ENCODE assay signal across 20 mouse cellular contexts in the genomic region with DNA sequence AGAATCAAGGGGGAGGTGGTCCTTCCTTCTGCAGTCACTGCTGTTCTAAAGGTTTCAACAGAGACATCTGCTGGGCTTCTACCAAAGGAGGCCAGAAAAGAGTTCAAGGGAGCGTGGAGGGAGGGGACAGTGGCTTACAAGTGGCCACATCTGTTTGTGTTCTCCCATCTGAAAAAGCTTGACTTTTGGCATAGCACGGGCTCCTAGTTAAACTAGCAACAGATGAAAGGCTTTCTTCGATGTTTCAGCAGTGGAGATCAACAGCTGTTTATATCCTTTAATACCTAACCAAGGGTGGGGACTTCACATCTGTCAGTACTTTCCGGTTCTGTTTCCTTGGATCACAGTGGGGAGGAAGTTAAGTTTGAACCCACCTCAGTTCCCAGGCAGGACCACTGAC.
DNase-seq lines count a peak whose midpoint lies in the region; ATAC-seq and TF ChIP-seq lines count a peak whose summit lies in the region.
"Had no signal": no experiment of that assay in that cellular context is flagged by ENCODE, and none has a peak within 500 bp of the region (broad histone marks: within the 10 kb centered on the region; RNA-seq: fewer than 3 reads in every experiment).

No protein-coding gene starts in this region.

- 33% methylated on average over 4 of the region's 4 CpGs for WGBS in kidney, adult 2 months
- WGBS in embryonic facial prominence, embryonic 13.5 days, result 34% methylated on average over 4 of the region's 4 CpGs

- H3K9ac ChIP-seq in embryonic facial prominence, embryonic 13.5 days, result no peak overlapping the region
- H3K9ac ChIP-seq: forebrain, embryonic 13.5 days; liver, embryonic 13.5 days; neural tube, embryonic 12.5 days had no signal

- H3K4me2 ChIP-seq in embryonic facial prominence, embryonic 13.5 days, result no peak overlapping the region
- H3K4me2 ChIP-seq: forebrain, embryonic 13.5 days; liver, embryonic 13.5 days; neural tube, embryonic 12.5 days had no signal

- no peaks in the 10 kb centered on the region for H3K27me3 ChIP-seq in kidney, adult 2 months (replicated peaks; ENCODE audit: control insufficient read depth, insufficient read depth, low read length)
- no peaks in the 10 kb centered on the region for H3K27me3 ChIP-seq in embryonic facial prominence, embryonic 13.5 days
- H3K27me3 ChIP-seq: forebrain, embryonic 13.5 days; liver, embryonic 13.5 days; megakaryocyte, embryonic 14.5 days; neural tube, embryonic 12.5 days; Patski had no signal

- DNase-seq in gastrocnemius, adult 18-20 months (ENCODE audit: low spot score), result peak; percentile 12
- DNase-seq in gastrocnemius, postnatal 10 days, result no peak
- peak; percentile 33 for DNase-seq in kidney, adult 2 months
- no peak for DNase-seq in kidney, postnatal 14 days
- DNase-seq in lung, postnatal 10 days, result peak; percentile 39
- no peak for DNase-seq in thymus, postnatal 25 days
- DNase-seq in liver, result no peak
- DNase-seq: cerebellum, postnatal 10 days; heart, adult 2 months; heart, postnatal 14 days; kidney, postnatal 25 days; layer of hippocampus, adult 9-11 months; liver, embryonic 13.5 days; right cerebral cortex, postnatal 14 days had no signal

- no peak overlapping the region for H3K4me3 ChIP-seq in kidney, adult 2 months (ENCODE audit: insufficient read depth, low read depth, low read length)
- H3K4me3 ChIP-seq in embryonic facial prominence, embryonic 13.5 days, result no peak overlapping the region
- H3K4me3 ChIP-seq: forebrain, embryonic 13.5 days; heart, adult 2 months; liver, embryonic 13.5 days; megakaryocyte, embryonic 14.5 days; neural tube, embryonic 12.5 days had no signal

- no peaks in the 10 kb centered on the region for H3K36me3 ChIP-seq in kidney, adult 2 months (ENCODE audit: control insufficient read depth, insufficient read depth, low read length)
- no peaks in the 10 kb centered on the region for H3K36me3 ChIP-seq in embryonic facial prominence, embryonic 13.5 days
- H3K36me3 ChIP-seq: liver, embryonic 13.5 days; neural tube, embryonic 12.5 days had no signal

- TF ChIP-seq CTCF in kidney, adult 2 months (conservative IDR thresholded peaks at IDR 0.05; ENCODE audit: insufficient read depth, insufficient read length, low read depth, low read length), result no peak

- no peak for TF ChIP-seq POLR2A in kidney, adult 2 months (IDR thresholded peaks at IDR 0.05; ENCODE audit: low read depth, low read length)

- no peaks in the 10 kb centered on the region for H3K9me3 ChIP-seq in embryonic facial prominence, embryonic 13.5 days
- H3K9me3 ChIP-seq: forebrain, embryonic 13.5 days; liver, embryonic 13.5 days; megakaryocyte, embryonic 14.5 days; neural tube, embryonic 12.5 days had no signal

- H3K4me1 ChIP-seq in kidney, adult 2 months (ENCODE audit: control insufficient read depth, insufficient read depth, low read length), result peaks cover 17% of the 10 kb centered on the region
- H3K4me1 ChIP-seq in embryonic facial prominence, embryonic 13.5 days, result peaks cover 36% of the 10 kb centered on the region
- H3K4me1 ChIP-seq: liver, embryonic 13.5 days; megakaryocyte, embryonic 14.5 days had no signal

- ATAC-seq in embryonic facial prominence, embryonic 13.5 days (ENCODE audit: insufficient number of reproducible peaks, insufficient read depth, low FRiP score, low TSS enrichment, low read depth), result no peak
- ATAC-seq: forebrain, embryonic 13.5 days; midbrain, embryonic 16.5 days; Patski had no signal

- peak overlapping the region; percentile 26; the same call in 1 of the 2 replicates for H3K27ac ChIP-seq in kidney, adult 2 months (ENCODE audit: insufficient read depth, low read depth, low read length)
- H3K27ac ChIP-seq in embryonic facial prominence, embryonic 13.5 days, result peak overlapping the region; percentile 22; the same call in 1 of the 2 replicates
- H3K27ac ChIP-seq: forebrain, embryonic 13.5 days; heart, adult 2 months; liver, embryonic 13.5 days; neural tube, embryonic 12.5 days had no signal

Comparison
In these comparisons a context has a peak if more than half of its experiments do, and no peak if none do; other contexts are left out.
1. DNase-seq: peak in gastrocnemius, adult 18-20 months (single experiment), kidney, adult 2 months (single experiment) and lung, postnatal 10 days (single experiment); none in gastrocnemius, postnatal 10 days (single experiment), kidney, postnatal 14 days (single experiment), thymus, postnatal 25 days (single experiment) and liver (single experiment).